Mouse (Mus musculus): ENCODE measurements around the gene Chst11.

DNA sequence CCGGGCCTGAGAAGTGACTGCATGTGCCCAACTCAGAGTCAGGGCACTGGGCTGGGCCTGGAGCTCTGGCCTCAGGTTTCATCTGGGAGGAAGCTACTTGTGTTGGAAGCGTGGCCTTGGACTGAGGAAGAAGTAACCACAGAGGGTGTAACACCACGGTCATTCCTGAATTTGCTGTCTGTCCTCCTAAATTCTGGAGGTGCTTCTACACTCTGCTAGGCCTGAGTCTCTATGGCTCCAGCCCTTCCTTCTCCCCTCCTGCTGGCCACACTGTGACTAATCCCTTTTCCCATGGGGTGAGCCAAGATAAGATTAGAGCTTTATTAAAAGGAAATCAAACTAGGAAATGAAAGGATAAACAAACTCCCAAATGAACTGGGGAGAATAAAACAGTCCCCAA, 133.3 kb downstream of the Chst11 start:
- no peak for TF ChIP-seq POLR2A (IDR thresholded peaks at IDR 0.05; ENCODE audit: extremely low read depth, insufficient read depth, low read length)
- TF ChIP-seq CTCF (IDR thresholded peaks at IDR 0.05; ENCODE audit: low read depth, low read length): no peak

All from liver, adult 2 months (tissue).